Comparison of ENCODE assay signal across 29 mouse cellular contexts in genomic region chr9:70384958-70385728, GRCm38 (mm10). TPM values are rescaled to one million over a fixed set of nuclear protein-coding genes. Genes with fewer than 3 reads are reported as not detected.
A peak's percentile ranks its signal among the peaks of the same experiment; 100 is the strongest.
DNase-seq lines count a peak whose midpoint lies in the region; ATAC-seq and TF ChIP-seq lines count a peak whose summit lies in the region.
"Had no signal": no experiment of that assay in that cellular context is flagged by ENCODE, and none has a peak within 500 bp of the region (broad histone marks: within the 10 kb centered on the region; RNA-seq: fewer than 3 reads in every experiment).

No protein-coding gene starts in this region.

- no peaks in the 10 kb centered on the region for H3K9me3 ChIP-seq in liver, embryonic 14.5 days (ENCODE audit: control insufficient read depth, low read length)
- no peaks in the 10 kb centered on the region for H3K9me3 ChIP-seq in embryonic facial prominence, embryonic 10.5 days
- H3K9me3 ChIP-seq in stomach, postnatal 0 days (ENCODE audit: control insufficient read depth, low read length) = no peaks in the 10 kb centered on the region
- no peaks in the 10 kb centered on the region for H3K9me3 ChIP-seq in forebrain, embryonic 10.5 days
- H3K9me3 ChIP-seq: embryonic facial prominence, embryonic 12.5 days; heart, embryonic 15.5 days; hindbrain, embryonic 15.5 days; limb, embryonic 12.5 days; megakaryocyte, embryonic 14.5 days; neural tube, embryonic 12.5 days had no signal

- H3K27me3 ChIP-seq in liver, embryonic 14.5 days (ENCODE audit: control insufficient read depth, insufficient read depth, low read length) = no peaks in the 10 kb centered on the region
- no peaks in the 10 kb centered on the region for H3K27me3 ChIP-seq in embryonic facial prominence, embryonic 10.5 days (replicated peaks; ENCODE audit: low read depth, poor library complexity, severe bottlenecking)
- H3K27me3 ChIP-seq in stomach, postnatal 0 days (ENCODE audit: control insufficient read depth, insufficient read depth, low read length) = no peaks in the 10 kb centered on the region
- no peaks in the 10 kb centered on the region for H3K27me3 ChIP-seq in forebrain, embryonic 10.5 days (ENCODE audit: poor library complexity, severe bottlenecking)
- H3K27me3 ChIP-seq: embryonic facial prominence, embryonic 12.5 days; heart, embryonic 15.5 days; hindbrain, embryonic 15.5 days; limb, embryonic 12.5 days; megakaryocyte, embryonic 14.5 days; neural tube, embryonic 12.5 days had no signal

- H3K9ac ChIP-seq in liver, embryonic 14.5 days (replicated peaks) = peak overlapping the region; percentile 31; the same call in 1 of the 2 replicates
- no peak overlapping the region for H3K9ac ChIP-seq in stomach, postnatal 0 days (ENCODE audit: low read length)
- H3K9ac ChIP-seq: embryonic facial prominence, embryonic 12.5 days; heart, embryonic 15.5 days; hindbrain, embryonic 15.5 days; limb, embryonic 12.5 days; neural tube, embryonic 12.5 days had no signal

- 29% methylated on average over 18 of the region's 18 CpGs for WGBS in liver, embryonic 14.5 days (ENCODE audit: insufficient replicate concordance)
- WGBS in embryonic facial prominence, embryonic 10.5 days = 84% methylated on average over 18 of the region's 18 CpGs
- 56% methylated on average over 18 of the region's 18 CpGs for WGBS in stomach, postnatal 0 days
- WGBS in forebrain, embryonic 10.5 days = 87% methylated on average over 18 of the region's 18 CpGs

- H3K27ac ChIP-seq in liver, embryonic 14.5 days = peak overlapping the region; percentile 12; the same call in 1 of the 2 replicates
- no peak overlapping the region for H3K27ac ChIP-seq in embryonic facial prominence, embryonic 10.5 days (replicated peaks)
- H3K27ac ChIP-seq in stomach, postnatal 0 days (replicated peaks) = no peak overlapping the region
- no peak overlapping the region for H3K27ac ChIP-seq in forebrain, embryonic 10.5 days
- H3K27ac ChIP-seq: embryonic facial prominence, embryonic 12.5 days; heart, embryonic 15.5 days; hindbrain, embryonic 15.5 days; limb, embryonic 12.5 days; neural tube, embryonic 12.5 days had no signal

- H3K4me3 ChIP-seq in liver, embryonic 14.5 days (ENCODE audit: insufficient read depth in 1 of 2, low read depth in 2 of 2, low read length in 2 of 2) = no peak overlapping the region
- no peak overlapping the region for H3K4me3 ChIP-seq in embryonic facial prominence, embryonic 10.5 days
- H3K4me3 ChIP-seq in stomach, postnatal 0 days (ENCODE audit: low read depth, low read length) = no peak overlapping the region
- no peak overlapping the region for H3K4me3 ChIP-seq in forebrain, embryonic 10.5 days
- H3K4me3 ChIP-seq: embryonic facial prominence, embryonic 12.5 days; heart, embryonic 15.5 days; hindbrain, embryonic 15.5 days; limb, embryonic 12.5 days; megakaryocyte, embryonic 14.5 days; neural tube, embryonic 12.5 days had no signal

- H3K4me2 ChIP-seq in liver, embryonic 14.5 days (ENCODE audit: low read depth) = peak overlapping the region; percentile 41
- H3K4me2 ChIP-seq in stomach, postnatal 0 days (replicated peaks; ENCODE audit: low read depth) = no peak overlapping the region
- H3K4me2 ChIP-seq: embryonic facial prominence, embryonic 12.5 days; heart, embryonic 15.5 days; hindbrain, embryonic 15.5 days; limb, embryonic 12.5 days; neural tube, embryonic 12.5 days had no signal

- no peaks in the 10 kb centered on the region for H3K36me3 ChIP-seq in liver, embryonic 14.5 days (replicated peaks; ENCODE audit: control insufficient read depth, insufficient read depth, low read depth)
- H3K36me3 ChIP-seq in embryonic facial prominence, embryonic 10.5 days (replicated peaks) = peaks cover 25% of the 10 kb centered on the region
- H3K36me3 ChIP-seq in stomach, postnatal 0 days (ENCODE audit: control insufficient read depth, insufficient read depth, low read length) = peaks cover 14% of the 10 kb centered on the region; the same call in 1 of the 2 replicates
- H3K36me3 ChIP-seq in forebrain, embryonic 10.5 days (replicated peaks) = peaks cover 11% of the 10 kb centered on the region
- H3K36me3 ChIP-seq: hindbrain, embryonic 15.5 days had no signal

- peaks cover 9 to 20% of the 10 kb centered on the region in 2 experiments for H3K4me1 ChIP-seq in liver, embryonic 14.5 days (replicated peaks; ENCODE audit: control insufficient read depth in 2 of 2, insufficient read depth in 2 of 2, low read length in 1 of 2)
- no peaks in the 10 kb centered on the region for H3K4me1 ChIP-seq in embryonic facial prominence, embryonic 10.5 days
- no peaks in the 10 kb centered on the region for H3K4me1 ChIP-seq in stomach, postnatal 0 days (replicated peaks; ENCODE audit: control insufficient read depth, insufficient read depth)
- H3K4me1 ChIP-seq in forebrain, embryonic 10.5 days = no peaks in the 10 kb centered on the region
- H3K4me1 ChIP-seq: embryonic facial prominence, embryonic 12.5 days; hindbrain, embryonic 15.5 days; limb, embryonic 12.5 days; neural tube, embryonic 12.5 days had no signal

- peak; percentile 73 for TF ChIP-seq EP300 in liver, embryonic 14.5 days (IDR thresholded peaks at IDR 0.05; ENCODE audit: low read depth)
- no peak for TF ChIP-seq EP300 in stomach, postnatal 0 days (optimal IDR thresholded peaks at IDR 0.05)

- TF ChIP-seq CTCF in liver, embryonic 14.5 days (IDR thresholded peaks at IDR 0.05; ENCODE audit: low read depth) = no peak
- no peak for TF ChIP-seq CTCF in stomach, postnatal 0 days (IDR thresholded peaks at IDR 0.05; ENCODE audit: low read depth)

- DNase-seq in c-Kit-positive CD71-positive TER-119-positive erythroid progenitor cells, embryonic 14.5 days (ENCODE audit: low spot score) = peak; percentile 55
- DNase-seq in liver, embryonic 14.5 days (ENCODE audit: low read depth in 3 of 3, low spot score in 3 of 3) = peak in 2 of 3 experiments; percentile 30 to 34
- DNase-seq in embryonic facial prominence, embryonic 10.5 days (ENCODE audit: low spot score) = no peak
- no peak for DNase-seq in stomach, postnatal 0 days (ENCODE audit: low spot score)
- no peak for DNase-seq in forebrain, embryonic 10.5 days (ENCODE audit: extremely low spot score, low spot score)
- DNase-seq: adrenal gland, postnatal 25 days; cerebellum, adult 9-11 months; gastrocnemius, postnatal 14 days; heart, postnatal 36 days; kidney, adult 9 months; kidney, postnatal 36 days; layer of hippocampus, postnatal 36 days; lung, adult 2 months; lung, postnatal 14 days; midbrain, embryonic 14.5 days; right cerebral cortex, postnatal 25 days; spleen, adult 18-20 months; thymus, adult 18-20 months; thymus, postnatal 4 days had no signal

- peak; percentile 84 for ATAC-seq in granulocyte monocyte progenitor cell, adult 5-6 weeks (replicated peaks; ENCODE audit: poor library complexity, severe bottlenecking)
- peak; percentile 77; the same call in 1 of the 2 replicates for ATAC-seq in liver, embryonic 14.5 days (ENCODE audit: insufficient read depth)
- peak; percentile 83 for ATAC-seq in megakaryocyte-erythroid progenitor cell, adult 5-6 weeks (replicated peaks; ENCODE audit: low FRiP score, low TSS enrichment, poor library complexity, severe bottlenecking)
- ATAC-seq in stomach, postnatal 0 days (ENCODE audit: low FRiP score, low TSS enrichment) = no peak
- ATAC-seq: forebrain, embryonic 16.5 days; intestine, embryonic 16.5 days had no signal

RNA-seq across cellular contexts. Expression of gene Ccnb2, which starts 36.2 kb away (rescaled TPM):
- 63.0 and 75.8 TPM in 2 replicates for total RNA-seq in granulocyte monocyte progenitor cell, adult 5-6 weeks (2014; fragmentation: Nextera tagmentation)
- 78.5 and 83.1 TPM in 2 replicates for total RNA-seq in granulocyte monocyte progenitor cell, adult 5-6 weeks (2017)
- polyA plus RNA-seq in liver, embryonic 14.5 days (2012; rRNA removed) = 97.0 and 116 TPM in 2 replicates
- 233 and 240 TPM in 2 replicates for polyA plus RNA-seq in liver, embryonic 14.5 days (2014; fragmentation: Nextera tagmentation; extraction: Ambion mirVana)
- total RNA-seq in megakaryocyte-erythroid progenitor cell, adult 5-6 weeks (2014; fragmentation: Nextera tagmentation) = 88.4 and 91.4 TPM in 2 replicates
- total RNA-seq in megakaryocyte-erythroid progenitor cell, adult 5-6 weeks (2017) = 61.3 and 72.5 TPM in 2 replicates
- polyA plus RNA-seq in embryonic facial prominence, embryonic 10.5 days (2016; fragmentation: Nextera tagmentation; extraction: Ambion mirVana) = 215 and 225 TPM in 2 replicates
- polyA plus RNA-seq in stomach, postnatal 0 days (2015; fragmentation: Nextera tagmentation; extraction: Ambion mirVana) = 39.2 and 46.3 TPM in 2 replicates
- 226 and 234 TPM in 2 replicates for polyA plus RNA-seq in forebrain, embryonic 10.5 days (2016; fragmentation: Nextera tagmentation; extraction: Ambion mirVana)

Comparison
In these comparisons a context has a peak if more than half of its experiments do, and no peak if none do; other contexts are left out.
1. DNase-seq: peak in c-Kit-positive CD71-positive TER-119-positive erythroid progenitor cells, embryonic 14.5 days (single experiment) and liver, embryonic 14.5 days (2 of 3); none in embryonic facial prominence, embryonic 10.5 days (single experiment), stomach, postnatal 0 days (single experiment) and forebrain, embryonic 10.5 days (single experiment).